Mouse (Mus musculus): ENCODE measurements around the gene Faap20.
A peak's percentile ranks its signal among the peaks of the same experiment; 100 is the strongest.

- TF ChIP-seq MYOD1 (IDR thresholded peaks at IDR 0.05; ENCODE audit: control insufficient read depth, insufficient read length, low read depth) (no peak), CEBPB (IDR thresholded peaks at IDR 0.05; ENCODE audit: low read depth) (no peak), CTCF (IDR thresholded peaks at IDR 0.05; ENCODE audit: control insufficient read depth, insufficient read depth, insufficient read length) (no peak), MAX (IDR thresholded peaks at IDR 0.05) (no peak), USF1 (IDR thresholded peaks at IDR 0.05; ENCODE audit: low read depth) (peak; percentile 62), MYOG (IDR thresholded peaks at IDR 0.05; ENCODE audit: control insufficient read depth, extremely low read depth, insufficient read length) (no peak)
Measured at GRCm38 (mm10) chr4:155219271-155220212, 30.1 kb upstream of the Faap20 start.
